Mouse (Mus musculus): ENCODE measurements at regions not wholly inside any gene's neighbourhood (a gene's known extent, or its start where the extent isn't known, plus 50 kb on each side); places are given as distances from the start of the nearest gene placed in this dataset.

- DNase-seq (ENCODE audit: low read depth) = no peak
These were observed 89.2 kb upstream of the Irf2bp2 start for GRCm38 (mm10) chr8:126682817-126683554.

- no peak for DNase-seq (ENCODE audit: low read depth)
These were observed 88.3 kb upstream of the Irf2bp2 start for GRCm38 (mm10) chr8:126681948-126682651.

- DNase-seq (ENCODE audit: low read depth) = no peak
These were observed 84.4 kb upstream of the Irf2bp2 start for GRCm38 (mm10) chr8:126678004-126678751.

- no peak for DNase-seq (ENCODE audit: low read depth)
These were observed 81.4 kb upstream of the Irf2bp2 start for GRCm38 (mm10) chr8:126675153-126675552.

GRCm38 (mm10) chr8:126673038-126673740 is 79.4 kb upstream of the Irf2bp2 start:
- DNase-seq (ENCODE audit: low read depth) = no peak

- no peak for DNase-seq (ENCODE audit: low read depth)
These were observed 77.8 kb upstream of the Irf2bp2 start for GRCm38 (mm10) chr8:126671594-126671993.

- DNase-seq (ENCODE audit: low read depth) = no peak
These were observed 76.1 kb upstream of the Irf2bp2 start for GRCm38 (mm10) chr8:126669919-126670318.

GRCm38 (mm10) chr8:126669154-126669553 is 75.4 kb upstream of the Irf2bp2 start:
- no peak for DNase-seq (ENCODE audit: low read depth)

GRCm38 (mm10) chr8:126668657-126669025 is 74.9 kb upstream of the Irf2bp2 start:
- no peak for DNase-seq (ENCODE audit: low read depth)

- DNase-seq (ENCODE audit: low read depth) = no peak
These were observed 74.2 kb upstream of the Irf2bp2 start for GRCm38 (mm10) chr8:126667721-126668656.

GRCm38 (mm10) chr8:126667086-126667720 is 73.4 kb upstream of the Irf2bp2 start:
- no peak for DNase-seq (ENCODE audit: low read depth)

- DNase-seq (ENCODE audit: low read depth) = peak; percentile 100
These were observed 72.7 kb upstream of the Irf2bp2 start for GRCm38 (mm10) chr8:126666327-126667085.

GRCm38 (mm10) chr8:126665581-126666241 is 71.9 kb upstream of the Irf2bp2 start:
- DNase-seq (ENCODE audit: low read depth) = peak; percentile 94

- no peak for DNase-seq (ENCODE audit: low read depth)
These were observed 71.1 kb upstream of the Irf2bp2 start for GRCm38 (mm10) chr8:126664891-126665290.

- peak; percentile 95 for DNase-seq (ENCODE audit: low read depth)
These were observed 69.3 kb upstream of the Irf2bp2 start for GRCm38 (mm10) chr8:126662797-126663784.

- DNase-seq (ENCODE audit: low read depth) = no peak
These were observed 68.4 kb upstream of the Irf2bp2 start for GRCm38 (mm10) chr8:126662151-126662550.

- no peak for DNase-seq (ENCODE audit: low read depth)
These were observed 67.8 kb upstream of the Irf2bp2 start for GRCm38 (mm10) chr8:126661511-126662142.

All from 416B (cell line).